Mouse (Mus musculus): ENCODE measurements at regions not wholly inside any gene's neighbourhood (a gene's known extent, or its start where the extent isn't known, plus 50 kb on each side); places are given as distances from the start of the nearest gene placed in this dataset.
"Not testable (repeated sequence)": the region's sequence is repeated elsewhere in the genome, so short reads cannot be mapped to it uniquely, and the experiment has no call there.

GRCm38 (mm10) chr5:149871521-149871920, 147.0 kb upstream of the Rxfp2 start:
- Histone ChIP-seq H3K27ac (ENCODE audit: insufficient read depth, low read depth, low read length, poor library complexity, severe bottlenecking) (no peak overlapping the region), H3K9me3 (ENCODE audit: control insufficient read depth, insufficient read depth, low read depth, low read length) (no peaks in the 10 kb centered on the region), H3K36me3 (ENCODE audit: control insufficient read depth, insufficient read depth, low read length, poor library complexity, severe bottlenecking) (no peaks in the 10 kb centered on the region), H3K4me3 (ENCODE audit: insufficient read depth in 1 of 2, low read depth in 1 of 2, low read length in 2 of 2, poor library complexity in 1 of 2, severe bottlenecking in 1 of 2) (no peak overlapping the region), H3K9ac (ENCODE audit: insufficient read depth, low read depth, low read length, poor library complexity, severe bottlenecking) (no peak overlapping the region), H3K4me1 (ENCODE audit: control insufficient read depth in 2 of 2, insufficient read depth in 2 of 2, low read length in 2 of 2, poor library complexity in 1 of 2) (peaks cover 0 to 8% of the 10 kb centered on the region in 2 experiments; a peak in 1 of 4 replicates)
- in situ Hi-C loops (cut with MboI; ENCODE audit: low sequenced_read_pairs in 2 of 2, unreplicated experiment in 2 of 2): no loop called here
- TF ChIP-seq CHD2 (IDR thresholded peaks at IDR 0.05; ENCODE audit: low read depth, low read length) (no peak), ZC3H11A (IDR thresholded peaks at IDR 0.05; ENCODE audit: borderline replicate concordance, low read depth, low read length) (no peak), ZNF384 (IDR thresholded peaks at IDR 0.05; ENCODE audit: low read depth, low read length) (no peak)
- no peak for DNase-seq (ENCODE audit: low read depth, low spot score)

GRCm38 (mm10) chr5:149873482-149874002, 144.9 kb upstream of the Rxfp2 start:
- Histone ChIP-seq H3K4me3 (ENCODE audit: insufficient read depth in 1 of 2, low read depth in 1 of 2, low read length in 2 of 2, poor library complexity in 1 of 2, severe bottlenecking in 1 of 2) (no peak overlapping the region), H3K9me3 (ENCODE audit: control insufficient read depth, insufficient read depth, low read depth, low read length) (no peaks in the 10 kb centered on the region), H3K36me3 (ENCODE audit: control insufficient read depth, insufficient read depth, low read length, poor library complexity, severe bottlenecking) (no peaks in the 10 kb centered on the region), H3K4me1 (ENCODE audit: control insufficient read depth in 2 of 2, insufficient read depth in 2 of 2, low read length in 2 of 2, poor library complexity in 1 of 2) (peaks cover 0 to 8% of the 10 kb centered on the region in 2 experiments; a peak in 1 of 4 replicates), H3K27ac (ENCODE audit: insufficient read depth, low read depth, low read length, poor library complexity, severe bottlenecking) (no peak overlapping the region), H3K9ac (ENCODE audit: insufficient read depth, low read depth, low read length, poor library complexity, severe bottlenecking) (no peak overlapping the region)
- DNase-seq (ENCODE audit: low read depth, low spot score): peak; percentile 42
- no peak for TF ChIP-seq ZC3H11A (IDR thresholded peaks at IDR 0.05; ENCODE audit: borderline replicate concordance, low read depth, low read length)
- TF ChIP-seq CHD2 (IDR thresholded peaks at IDR 0.05; ENCODE audit: low read depth, low read length): no peak
- TF ChIP-seq MAFK (IDR thresholded peaks at IDR 0.05; ENCODE audit: insufficient read depth, low read depth, low read length): no peak
- no peak for TF ChIP-seq HCFC1 (IDR thresholded peaks at IDR 0.05; ENCODE audit: borderline replicate concordance, insufficient read depth, low read length)
- TF ChIP-seq ZNF384 (IDR thresholded peaks at IDR 0.05; ENCODE audit: low read depth, low read length): no peak
- in situ Hi-C loops (cut with MboI; ENCODE audit: low sequenced_read_pairs in 2 of 2, unreplicated experiment in 2 of 2): no loop called here

- Histone ChIP-seq H3K36me3 (ENCODE audit: control insufficient read depth, insufficient read depth, low read length, poor library complexity, severe bottlenecking) (no peaks in the 10 kb centered on the region), H3K27ac (ENCODE audit: insufficient read depth, low read depth, low read length, poor library complexity, severe bottlenecking) (no peak overlapping the region), H3K9ac (ENCODE audit: insufficient read depth, low read depth, low read length, poor library complexity, severe bottlenecking) (no peak overlapping the region), H3K4me1 (ENCODE audit: control insufficient read depth in 2 of 2, insufficient read depth in 2 of 2, low read length in 2 of 2, poor library complexity in 1 of 2) (peaks cover 0 to 8% of the 10 kb centered on the region in 2 experiments; a peak in 1 of 4 replicates), H3K4me3 (ENCODE audit: insufficient read depth in 1 of 2, low read depth in 1 of 2, low read length in 2 of 2, poor library complexity in 1 of 2, severe bottlenecking in 1 of 2) (no peak overlapping the region), H3K9me3 (ENCODE audit: control insufficient read depth, insufficient read depth, low read depth, low read length) (no peaks in the 10 kb centered on the region)
- TF ChIP-seq ZNF384 (IDR thresholded peaks at IDR 0.05; ENCODE audit: low read depth, low read length) (no peak), CHD2 (IDR thresholded peaks at IDR 0.05; ENCODE audit: low read depth, low read length) (no peak), MAFK (IDR thresholded peaks at IDR 0.05; ENCODE audit: insufficient read depth, low read depth, low read length) (no peak), ZC3H11A (IDR thresholded peaks at IDR 0.05; ENCODE audit: borderline replicate concordance, low read depth, low read length) (no peak), HCFC1 (IDR thresholded peaks at IDR 0.05; ENCODE audit: borderline replicate concordance, insufficient read depth, low read length) (no peak)
- in situ Hi-C loops (cut with MboI; ENCODE audit: low sequenced_read_pairs in 2 of 2, unreplicated experiment in 2 of 2): no loop called here
- no peak for DNase-seq (ENCODE audit: low read depth, low spot score)
Observed at GRCm38 (mm10) chr5:149874342-149874741, 144.1 kb upstream of the Rxfp2 start.

- H3K4me3 ChIP-seq (ENCODE audit: insufficient read depth in 1 of 2, low read depth in 1 of 2, low read length in 2 of 2, poor library complexity in 1 of 2, severe bottlenecking in 1 of 2); H3K36me3 ChIP-seq (ENCODE audit: control insufficient read depth, insufficient read depth, low read length, poor library complexity, severe bottlenecking); H3K9me3 ChIP-seq (ENCODE audit: control insufficient read depth, insufficient read depth, low read depth, low read length); in situ Hi-C loops (cut with MboI; ENCODE audit: low sequenced_read_pairs in 2 of 2, unreplicated experiment in 2 of 2); H3K27ac ChIP-seq (ENCODE audit: insufficient read depth, low read depth, low read length, poor library complexity, severe bottlenecking); H3K4me1 ChIP-seq (ENCODE audit: control insufficient read depth in 2 of 2, insufficient read depth in 2 of 2, low read length in 2 of 2, poor library complexity in 1 of 2); H3K9ac ChIP-seq (ENCODE audit: insufficient read depth, low read depth, low read length, poor library complexity, severe bottlenecking); DNase-seq (ENCODE audit: low read depth, low spot score): not testable (repeated sequence)
Observed at GRCm38 (mm10) chr5:149892453-149892852, 126.0 kb upstream of the Rxfp2 start.

GRCm38 (mm10) chr5:149906927-149907326, 111.5 kb upstream of the Rxfp2 start:
- in situ Hi-C loops (cut with MboI; ENCODE audit: low sequenced_read_pairs in 2 of 2, unreplicated experiment in 2 of 2): no loop called here
- DNase-seq (ENCODE audit: low read depth, low spot score): no peak
- H3K9me3 ChIP-seq (ENCODE audit: control insufficient read depth, insufficient read depth, low read depth, low read length): no peaks in the 10 kb centered on the region
- no peaks in the 10 kb centered on the region for H3K36me3 ChIP-seq (ENCODE audit: control insufficient read depth, insufficient read depth, low read length, poor library complexity, severe bottlenecking)
- H3K27ac ChIP-seq (ENCODE audit: insufficient read depth, low read depth, low read length, poor library complexity, severe bottlenecking): no peak overlapping the region
- H3K4me1 ChIP-seq (ENCODE audit: control insufficient read depth in 2 of 2, insufficient read depth in 2 of 2, low read length in 2 of 2, poor library complexity in 1 of 2): no peaks in the 10 kb centered on the region
- H3K9ac ChIP-seq (ENCODE audit: insufficient read depth, low read depth, low read length, poor library complexity, severe bottlenecking): no peak overlapping the region
- TF ChIP-seq ZNF384 (IDR thresholded peaks at IDR 0.05; ENCODE audit: low read depth, low read length) (no peak), ZC3H11A (IDR thresholded peaks at IDR 0.05; ENCODE audit: borderline replicate concordance, low read depth, low read length) (no peak), HCFC1 (IDR thresholded peaks at IDR 0.05; ENCODE audit: borderline replicate concordance, insufficient read depth, low read length) (no peak), MAFK (IDR thresholded peaks at IDR 0.05; ENCODE audit: insufficient read depth, low read depth, low read length) (no peak), CHD2 (IDR thresholded peaks at IDR 0.05; ENCODE audit: low read depth, low read length) (no peak)
- H3K4me3 ChIP-seq (ENCODE audit: insufficient read depth in 1 of 2, low read depth in 1 of 2, low read length in 2 of 2, poor library complexity in 1 of 2, severe bottlenecking in 1 of 2): no peak overlapping the region

Data from ES-E14 (cell line).